Mouse (Mus musculus) embryo, embryonic 9.5 days (tissue): ENCODE data around the gene Eci1.
"Not testable (repeated sequence)": the region's sequence is repeated elsewhere in the genome, so short reads cannot be mapped to it uniquely, and the experiment has no call there.

Experiments
- DNase-seq: peaks from one replicate; pipeline ENCODE4 v3.0.0-alpha.2; 2017; ENCODE audit errors: extremely low spot score

Eci1 gene

DNA sequence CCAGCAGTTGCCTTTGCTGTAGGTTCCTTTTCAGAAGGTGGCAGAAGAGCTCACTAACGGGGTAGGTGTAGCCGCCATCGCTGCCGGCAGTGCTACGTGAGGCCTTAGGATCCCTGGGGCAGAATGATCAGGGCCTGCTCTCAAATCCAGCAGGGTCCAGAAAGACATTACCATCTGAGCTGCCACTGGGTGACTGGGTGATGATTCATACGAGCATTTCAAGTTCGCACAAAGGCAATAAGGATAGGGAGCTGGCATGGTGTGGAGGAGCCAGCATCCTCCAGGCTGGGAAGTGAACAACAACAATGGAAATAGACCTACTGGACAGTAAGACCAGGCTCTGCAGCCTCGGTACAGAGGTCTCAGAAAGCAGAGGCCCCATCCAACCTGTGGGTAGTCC lies 13.9 kb downstream of the Eci1 start:
- no peak for DNase-seq

DNA sequence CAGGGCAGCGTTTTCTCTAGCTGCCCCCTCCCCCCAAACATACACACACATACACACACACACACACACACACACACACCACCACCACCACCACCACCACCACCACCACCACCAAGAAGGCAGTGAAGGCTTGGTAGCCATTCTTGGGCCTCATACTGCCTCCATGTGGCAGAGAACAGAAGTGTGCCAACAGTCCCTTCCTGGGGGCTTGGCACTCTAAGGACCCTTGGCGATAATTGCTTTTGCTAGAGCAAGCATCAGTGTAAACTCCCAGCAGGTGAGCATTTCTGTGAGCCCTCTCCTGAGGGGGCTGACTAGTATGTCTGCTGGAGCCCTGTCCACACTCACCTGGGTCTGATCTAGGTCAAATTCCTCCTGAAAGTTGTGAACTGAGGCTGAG lies 14.7 kb downstream of the Eci1 start:
- DNase-seq = no peak

DNA sequence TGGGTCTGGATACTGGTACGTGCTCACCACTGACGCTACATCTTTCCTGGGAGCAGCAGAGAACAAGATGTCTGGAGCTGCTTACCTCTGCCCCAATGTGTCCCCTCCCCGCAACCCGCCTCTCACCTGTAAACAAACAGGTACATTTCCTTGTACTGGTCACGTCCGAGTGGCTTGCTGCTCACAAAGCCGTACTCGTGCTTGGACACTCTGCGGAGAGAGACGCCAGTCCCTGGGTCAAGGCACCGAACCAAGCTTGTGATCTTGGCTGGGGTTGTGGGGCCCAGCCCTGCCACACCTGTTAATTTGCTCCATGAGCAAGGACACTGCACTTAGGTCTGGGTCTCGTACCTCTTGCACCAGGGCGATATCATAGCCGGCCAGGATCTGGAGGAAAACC lies 15.7 kb downstream of the Eci1 start:
- no peak for DNase-seq

DNA sequence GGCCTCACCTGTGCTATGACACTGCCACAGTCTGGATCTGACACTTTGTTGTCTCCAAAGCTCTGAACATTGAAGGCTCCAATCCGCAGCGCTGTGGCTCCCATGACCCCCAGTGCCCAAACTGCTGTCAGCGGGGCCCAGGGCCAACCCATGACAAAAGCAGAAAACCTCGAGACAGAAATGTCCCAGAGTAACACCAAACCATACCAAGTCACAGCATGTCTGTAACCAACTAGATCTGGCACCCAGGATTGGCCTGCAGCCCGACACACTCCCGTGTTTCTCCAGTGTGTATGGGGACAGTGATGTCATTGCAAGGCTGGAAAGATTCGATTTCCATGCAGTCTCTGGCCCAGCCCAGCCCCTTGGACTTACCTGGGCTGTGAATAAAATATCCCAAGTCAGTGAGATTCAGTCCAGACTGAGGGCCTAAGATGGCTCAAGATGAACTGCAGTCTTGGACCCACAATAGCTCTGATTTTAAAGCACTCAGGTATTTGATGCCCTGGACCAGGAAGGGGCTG lies 16.3 kb downstream of the Eci1 start, which contains the start of gene Dnase1l2:
Dnase1l2 (minus strand) TSS at position 474 of the 524 bp plus-strand sequence.
- no peak for DNase-seq

DNA sequence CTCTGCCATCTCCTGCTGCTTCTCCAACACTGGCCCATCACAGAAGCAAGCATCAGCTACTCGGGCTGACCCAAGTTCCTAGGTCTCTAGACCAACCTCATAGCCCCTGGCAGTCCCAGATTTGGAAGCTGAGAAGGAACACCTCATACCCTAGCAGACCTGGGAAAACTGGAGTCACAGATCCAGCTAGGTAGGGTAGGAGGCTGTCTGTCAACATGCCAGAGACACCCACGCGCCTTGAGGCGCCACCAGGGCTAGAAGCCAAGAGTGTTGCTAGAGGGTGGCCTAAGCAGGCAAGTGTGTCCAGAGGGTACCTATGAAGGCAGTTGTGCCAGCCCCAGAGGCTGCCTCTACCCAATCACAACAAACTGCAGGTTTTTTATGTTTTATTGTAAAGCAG lies 17.0 kb downstream of the Eci1 start:
- no peak for DNase-seq

DNA sequence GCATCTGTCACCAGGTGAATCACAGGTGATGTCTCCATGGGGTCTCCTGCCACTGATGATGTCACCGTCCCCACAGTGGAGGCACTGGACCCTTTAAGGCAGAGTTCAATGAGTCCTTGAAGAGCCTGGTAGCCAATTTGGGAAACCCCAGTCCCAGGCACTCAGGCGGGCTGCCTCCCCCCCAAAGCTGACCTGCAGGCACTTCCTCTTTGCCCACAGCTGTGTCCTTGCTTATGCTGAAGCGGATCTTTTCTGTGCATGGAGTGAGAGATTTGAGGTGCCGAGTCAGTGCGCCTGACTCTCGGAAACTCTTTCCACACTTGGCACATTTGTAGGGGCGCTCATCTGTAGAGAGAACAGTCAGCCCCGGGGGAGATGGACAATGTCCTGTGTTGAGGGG lies 20.1 kb downstream of the Eci1 start:
- DNase-seq = no peak

DNA sequence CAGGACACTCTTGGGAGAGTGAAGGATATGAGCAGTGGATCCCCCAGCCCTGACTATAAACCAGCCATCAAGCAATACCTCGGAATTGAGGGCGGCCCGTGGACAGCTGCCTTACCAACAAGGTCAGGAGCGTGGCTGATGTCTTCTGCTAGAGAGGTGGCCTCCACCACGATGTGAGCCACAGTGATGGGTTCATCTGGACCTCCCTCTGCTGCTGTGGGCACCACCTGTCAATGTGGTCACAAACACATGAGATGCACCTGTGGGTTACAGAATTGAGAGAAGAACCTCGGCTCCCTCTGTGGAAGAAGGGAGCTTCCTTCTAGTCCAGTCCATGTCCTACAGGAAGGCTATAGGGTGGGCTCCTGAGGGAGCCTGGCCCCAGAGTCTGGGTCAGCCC lies 23.1 kb downstream of the Eci1 start:
- DNase-seq = no peak

DNA sequence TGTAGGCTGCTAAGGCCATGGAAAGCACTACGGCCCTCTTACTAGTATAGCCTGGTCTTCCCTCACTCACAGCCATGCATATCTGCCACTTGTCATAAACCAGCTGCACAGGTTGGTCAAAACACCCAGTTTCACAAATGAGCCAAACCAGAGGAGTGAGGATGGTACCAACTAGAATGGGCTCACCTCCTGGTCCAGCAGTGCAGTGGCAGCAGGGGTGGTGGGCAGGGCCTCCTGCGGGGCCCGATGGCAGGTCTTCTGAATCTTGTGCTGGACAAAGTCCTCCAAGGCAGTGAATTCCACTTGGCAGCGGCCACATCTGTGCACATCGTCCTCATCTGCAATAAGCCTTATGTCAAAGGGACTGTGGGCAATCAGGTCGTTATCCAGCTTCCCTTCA lies 24.8 kb downstream of the Eci1 start:
- no peak for DNase-seq

DNA sequence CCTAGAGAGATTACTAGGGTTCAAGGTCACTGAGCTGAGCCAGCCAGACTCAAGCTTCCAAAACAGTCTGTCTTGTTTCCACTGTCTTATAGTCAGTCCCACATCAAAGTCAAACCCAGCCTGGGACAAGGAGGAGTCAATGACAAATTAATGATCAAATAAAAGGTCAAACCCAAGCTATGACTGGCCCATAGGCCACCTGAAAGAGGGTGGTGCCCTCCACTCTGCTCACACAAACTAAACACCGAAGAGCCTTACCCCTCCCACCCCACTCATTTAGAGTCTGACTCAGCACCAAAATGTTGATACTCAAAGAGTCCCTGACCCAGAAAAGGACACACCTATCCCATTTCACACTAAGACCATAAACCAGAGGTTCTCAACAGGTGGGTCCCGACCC lies 26.9 kb downstream of the Eci1 start:
- DNase-seq = no peak

DNA sequence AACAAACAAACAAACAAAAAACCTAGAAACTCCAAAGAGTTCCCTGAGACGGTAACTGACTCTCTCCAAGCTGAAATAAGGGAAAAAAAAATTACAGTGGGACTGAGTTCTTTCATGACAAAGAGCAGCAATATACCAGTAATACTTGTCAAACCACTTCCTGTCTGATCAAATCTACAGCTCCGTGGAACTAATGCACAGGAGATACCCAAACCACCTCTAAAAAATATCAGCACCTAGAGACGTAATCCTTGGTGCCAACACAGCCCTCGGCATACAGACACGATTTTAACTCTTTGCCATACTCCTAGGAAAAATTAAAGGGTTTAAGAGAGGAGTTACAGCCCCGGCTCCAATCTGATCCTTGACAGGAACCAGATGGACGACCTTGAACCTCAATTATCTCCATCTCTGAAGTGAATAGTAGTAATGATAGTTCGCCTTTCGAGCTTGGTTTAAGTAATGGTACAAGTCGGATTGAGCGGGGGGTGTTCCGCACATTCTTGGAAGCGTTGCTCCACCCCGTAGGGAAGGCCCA lies 27.8 kb downstream of the Eci1 start:
- no peak for DNase-seq

DNA sequence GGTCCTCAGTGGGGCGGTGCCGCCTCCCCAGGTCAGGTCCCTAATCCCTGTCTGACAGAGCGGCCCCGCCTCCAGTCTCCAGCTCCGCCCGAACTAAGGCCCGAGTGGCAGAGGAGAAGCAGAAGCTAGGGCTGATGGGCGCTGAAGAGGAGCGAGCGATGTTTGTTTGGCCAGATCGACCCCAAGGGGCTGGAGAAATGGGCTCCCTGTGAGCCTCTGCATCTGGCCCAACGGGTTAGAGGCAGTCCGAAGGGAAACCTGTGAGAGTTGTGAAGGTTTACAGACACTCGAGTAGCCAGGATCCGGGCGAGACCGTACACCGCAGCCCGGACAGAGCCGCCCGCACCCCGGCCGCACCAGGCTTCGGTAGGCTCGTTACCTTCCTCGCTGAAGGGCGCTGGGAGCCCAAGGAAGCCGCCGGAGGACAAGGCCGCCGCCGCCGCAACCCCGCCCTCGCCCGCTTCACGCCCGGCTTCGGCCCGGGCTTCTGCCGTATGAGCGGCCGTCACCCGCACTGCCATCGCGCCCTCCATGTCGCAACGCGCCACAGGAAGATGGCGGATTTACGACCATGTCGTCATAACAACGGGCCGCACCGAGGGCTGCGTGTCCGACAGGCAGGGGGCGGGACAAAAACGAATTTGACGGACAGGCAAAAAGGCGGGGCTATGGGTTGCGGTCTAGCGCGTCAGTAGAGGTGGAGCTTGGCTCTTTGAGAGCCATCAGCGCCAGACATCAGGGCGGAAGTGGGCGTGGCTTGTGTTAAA lies 28.5 kb downstream of the Eci1 start:
- DNase-seq = peak; percentile 100

DNA sequence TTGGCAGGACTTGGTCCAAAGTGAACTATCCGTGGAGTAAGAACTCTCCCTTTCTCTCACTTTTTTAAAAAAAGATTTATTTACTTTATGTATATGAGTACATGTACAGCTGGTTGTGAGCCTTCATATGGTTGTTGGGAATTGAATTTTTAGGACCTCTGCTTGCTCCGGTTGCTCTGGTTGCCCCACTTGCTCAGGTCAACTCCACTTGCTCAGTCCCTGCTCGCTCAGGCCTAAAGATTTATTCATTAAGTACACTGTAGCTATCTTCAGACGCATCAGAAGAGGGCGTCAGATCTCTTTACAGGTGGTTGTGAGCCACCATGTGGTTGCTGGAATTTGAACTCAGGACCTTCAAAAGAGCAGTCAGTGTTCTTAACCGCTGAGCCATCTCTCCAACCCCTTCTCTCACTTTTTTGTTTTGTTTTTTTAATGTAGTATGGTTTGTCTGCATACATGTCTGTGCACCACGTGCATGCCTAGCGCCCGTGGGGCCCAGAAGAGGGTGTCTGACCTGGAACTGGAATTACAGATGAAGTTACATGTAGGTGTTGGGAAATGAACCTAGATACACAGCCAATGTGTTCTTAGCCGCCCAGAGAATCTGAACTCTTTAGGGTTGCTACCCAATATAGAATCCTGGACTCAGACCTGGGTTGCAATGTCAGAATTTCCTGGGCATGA lies 29.2 kb downstream of the Eci1 start:
- DNase-seq = not testable (repeated sequence)

DNA sequence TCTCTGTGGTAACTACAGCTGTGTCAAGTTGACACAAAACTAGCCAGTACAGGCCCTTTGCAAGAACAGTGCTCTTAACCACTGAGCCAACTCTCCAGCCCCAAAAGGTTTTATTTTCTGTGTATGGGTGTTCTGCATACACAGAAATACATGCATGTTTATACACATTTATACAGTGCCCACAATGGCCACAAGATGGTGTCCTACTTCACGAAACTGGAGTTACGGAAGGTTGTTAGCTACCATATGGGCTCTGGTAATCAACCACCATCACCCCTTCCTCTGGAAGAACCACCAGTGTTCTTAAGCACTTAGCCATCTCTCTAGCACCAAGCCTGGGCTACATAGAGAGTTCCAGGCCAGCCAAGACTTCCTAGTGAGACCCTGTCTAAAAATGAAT lies 35.1 kb downstream of the Eci1 start:
- no peak for DNase-seq

DNA sequence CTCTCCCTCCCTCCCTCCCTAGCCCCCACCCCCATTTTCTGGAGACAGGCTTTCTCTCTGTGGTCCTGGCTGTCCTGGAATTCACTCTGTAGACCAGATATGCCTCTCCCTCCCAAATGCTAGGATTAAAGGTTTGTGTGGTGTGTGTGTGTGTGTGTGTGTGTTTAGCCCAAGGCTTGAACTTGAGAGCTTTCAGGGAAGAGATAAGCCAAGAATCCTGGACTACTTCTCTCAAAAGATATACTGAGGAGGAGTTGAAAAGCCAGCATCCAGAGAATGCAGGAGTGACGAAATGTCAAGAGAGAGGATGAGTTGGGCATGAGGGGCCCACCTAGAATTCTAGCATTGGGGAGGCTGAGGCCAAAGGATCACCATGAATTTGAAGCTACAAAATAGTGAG lies 36.5 kb downstream of the Eci1 start:
- no peak for DNase-seq

DNA sequence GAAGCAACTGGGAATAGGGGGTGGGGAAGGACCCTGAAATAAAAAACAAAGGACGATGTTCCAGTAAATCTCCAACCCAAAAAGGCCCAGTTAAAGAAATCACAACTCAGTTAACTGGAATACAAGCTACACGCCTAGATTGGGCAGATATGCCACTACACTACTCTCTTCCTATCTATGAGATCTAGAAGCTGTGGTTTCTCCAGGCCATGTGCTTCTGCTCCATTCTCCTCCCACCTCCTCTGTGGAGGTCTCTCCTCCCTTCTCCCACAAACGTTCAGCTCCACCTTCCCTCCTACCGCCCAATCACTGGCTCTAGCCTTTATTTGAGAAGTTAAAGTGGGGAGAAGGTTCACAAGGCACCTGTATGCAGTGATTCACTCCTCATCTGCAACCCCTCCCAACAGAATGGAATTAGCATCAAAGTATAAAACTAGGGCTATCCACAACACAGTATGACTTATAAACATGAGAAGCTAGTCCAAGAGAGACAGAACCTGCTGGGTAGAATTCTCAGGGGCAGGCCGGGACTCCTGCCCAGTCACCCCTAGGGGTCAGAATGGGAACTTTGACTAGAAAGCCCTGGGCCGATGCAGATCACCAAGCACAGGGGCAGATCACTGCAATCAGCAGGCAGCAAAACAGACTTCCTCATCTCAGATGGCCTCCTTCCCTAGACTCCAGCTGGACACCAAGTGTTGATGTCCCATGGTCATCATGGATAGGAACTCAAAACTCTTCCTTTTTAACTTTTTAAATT lies 37.1 kb downstream of the Eci1 start:
- no peak for DNase-seq

DNA sequence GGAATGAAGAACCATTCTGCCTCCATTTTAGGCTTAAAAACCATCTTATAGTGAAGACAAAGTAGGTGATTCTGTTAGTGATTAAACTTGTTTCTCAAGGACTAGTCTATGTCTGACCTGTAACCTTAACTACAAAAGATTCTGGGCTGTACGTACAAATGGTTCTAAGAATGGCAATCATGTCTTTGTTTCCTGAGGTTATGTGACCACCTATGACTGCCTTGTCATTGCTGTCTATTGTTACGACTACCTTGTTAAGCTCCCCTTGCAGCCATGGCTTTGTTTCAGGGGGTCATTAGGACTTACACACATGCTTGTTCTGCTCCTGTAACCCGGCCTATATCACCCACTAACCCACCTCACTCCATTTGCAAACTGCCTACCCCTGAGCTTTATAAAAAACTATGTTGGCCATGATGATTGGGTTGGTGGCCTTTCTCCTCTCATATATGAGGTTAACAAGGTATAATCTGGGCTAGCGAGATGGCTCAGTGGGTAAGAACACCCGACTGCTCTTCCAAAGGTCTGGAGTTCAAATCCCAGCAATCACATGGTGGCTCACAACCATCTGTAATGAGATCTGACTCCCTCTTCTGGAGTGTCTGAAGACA lies 42.3 kb downstream of the Eci1 start:
- no peak for DNase-seq

DNA sequence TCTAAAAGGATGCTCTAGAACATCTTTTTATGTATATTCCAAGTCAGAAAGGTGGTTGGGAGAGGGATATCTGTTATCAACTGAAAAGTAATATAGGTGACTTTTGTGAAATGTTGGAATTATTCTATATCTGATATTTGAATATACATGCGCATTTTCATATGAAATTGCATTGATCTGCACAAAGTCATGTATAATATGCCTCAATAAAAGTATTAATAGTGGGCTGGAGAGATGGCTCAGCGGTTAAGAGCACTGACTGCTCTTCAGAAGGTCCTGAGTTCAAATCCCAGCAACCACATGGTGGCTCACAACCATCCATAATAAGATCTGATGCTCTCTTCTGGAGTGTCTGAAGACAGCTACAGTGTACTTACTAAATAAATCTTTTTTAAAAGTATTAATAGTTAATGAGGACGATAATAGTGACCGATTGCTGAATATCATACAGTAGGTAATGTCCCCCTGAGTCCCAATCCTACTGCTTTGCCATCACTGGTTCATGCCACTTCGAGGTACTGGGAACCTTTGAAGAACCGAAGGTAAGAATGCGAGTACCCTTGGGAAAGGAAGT lies 43.0 kb downstream of the Eci1 start:
- DNase-seq = no peak

DNA sequence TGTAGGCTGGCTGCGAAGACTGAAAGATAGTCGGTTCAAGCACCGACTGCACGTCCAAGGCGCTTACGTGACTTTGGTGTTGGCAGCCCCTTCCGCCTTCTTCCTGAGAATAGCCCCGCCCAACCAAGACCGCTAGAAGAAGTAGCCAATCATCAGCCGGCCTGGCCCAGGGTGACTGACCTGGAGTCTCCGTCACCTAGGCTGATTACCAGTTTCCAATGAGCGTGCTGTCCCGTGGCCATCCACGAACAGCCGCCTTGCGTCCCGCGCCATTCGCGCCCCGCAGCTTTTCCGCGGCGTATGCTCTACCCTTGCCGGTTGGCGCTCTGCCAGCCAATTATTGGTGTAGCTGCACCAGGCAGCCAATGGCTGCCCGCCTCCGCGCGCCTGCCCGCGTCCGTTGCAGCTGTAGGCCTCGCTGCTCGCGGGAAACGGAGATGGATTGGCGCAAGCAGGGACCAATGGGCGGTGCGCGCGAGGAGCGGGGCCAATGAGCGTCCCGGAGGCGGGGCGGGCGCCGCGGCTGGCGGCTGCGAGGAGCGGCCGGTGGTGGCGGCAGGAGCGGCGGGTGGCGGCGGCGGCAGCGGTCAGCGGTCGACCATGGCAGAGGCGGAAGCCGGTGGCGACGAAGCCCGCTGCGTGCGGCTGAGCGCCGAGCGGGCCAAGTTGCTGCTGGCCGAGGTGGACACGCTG lies 43.6 kb downstream of the Eci1 start, which contains the start of the genes E4f1 and Pgp:
E4f1 (minus strand) TSS at position 404 of the 693 bp plus-strand sequence.
Pgp (plus strand) TSS at position 483 of the 693 bp plus-strand sequence.
- DNase-seq = peak; percentile 96

DNA sequence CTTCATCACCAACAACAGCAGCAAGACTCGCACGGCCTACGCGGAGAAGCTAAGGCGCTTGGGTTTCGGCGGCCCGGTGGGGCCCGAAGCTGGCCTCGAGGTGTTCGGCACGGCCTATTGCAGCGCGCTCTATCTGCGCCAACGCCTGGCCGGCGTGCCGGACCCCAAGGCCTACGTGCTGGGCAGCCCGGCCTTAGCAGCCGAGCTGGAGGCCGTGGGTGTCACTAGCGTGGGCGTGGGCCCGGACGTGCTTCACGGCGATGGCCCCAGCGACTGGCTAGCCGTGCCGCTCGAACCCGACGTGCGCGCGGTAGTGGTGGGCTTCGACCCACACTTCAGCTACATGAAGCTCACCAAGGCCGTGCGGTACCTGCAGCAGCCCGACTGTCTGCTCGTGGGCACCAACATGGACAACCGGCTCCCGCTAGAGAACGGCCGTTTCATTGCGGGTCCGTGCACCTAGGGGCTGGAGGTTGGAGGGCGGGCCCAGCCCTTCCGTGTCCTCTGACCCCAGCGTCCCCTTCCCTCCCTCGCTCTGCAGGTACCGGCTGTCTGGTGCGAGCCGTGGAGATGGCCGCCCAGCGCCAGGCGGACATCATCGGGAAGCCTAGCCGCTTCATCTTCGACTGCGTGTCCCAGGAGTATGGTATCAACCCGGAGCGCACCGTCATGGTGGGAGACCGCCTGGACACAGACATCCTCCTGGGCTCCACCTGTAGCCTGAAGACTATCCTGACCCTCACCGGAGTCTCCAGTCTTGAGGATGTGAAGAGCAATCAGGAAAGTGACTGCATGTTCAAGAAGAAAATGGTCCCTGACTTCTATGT lies 44.5 kb downstream of the Eci1 start:
- no peak for DNase-seq

DNA sequence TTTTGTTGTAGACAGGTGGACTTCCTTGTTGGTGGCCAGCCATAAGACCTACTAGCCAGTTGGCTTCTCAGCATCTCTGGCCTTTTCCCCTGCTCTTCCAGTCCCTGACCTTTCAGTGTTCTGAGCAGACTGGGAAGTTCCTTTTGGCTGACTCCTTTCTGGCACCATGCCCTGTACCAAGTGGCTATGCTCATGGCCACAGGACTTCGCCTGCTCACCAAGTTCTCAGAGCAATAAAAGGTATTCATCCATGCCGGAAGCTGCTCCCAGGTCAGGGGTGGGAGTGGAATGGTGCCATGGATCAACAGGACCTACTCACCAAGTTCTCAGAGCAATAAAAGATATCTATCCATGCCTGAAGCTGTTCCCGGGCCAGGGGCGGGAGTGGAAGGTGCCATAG lies 46.1 kb downstream of the Eci1 start:
- no peak for DNase-seq
